Mouse (Mus musculus) right cerebral cortex, adult 18-20 months (tissue): ENCODE data around the gene Gm10320.

Source experiments
- DNase-seq: peaks from one replicate; pipeline ENCODE4 v3.0.0; 2022; ENCODE audit warnings: mixed read lengths

Gene Gm10320

GRCm38 (mm10) chr13:98456398-98456797 lies 35.4 kb downstream of the Gm10320 start:
- DNase-seq: no peak

GRCm38 (mm10) chr13:98455646-98456045 lies 36.2 kb downstream of the Gm10320 start:
- DNase-seq: no peak

GRCm38 (mm10) chr13:98454224-98454967 lies 37.4 kb downstream of the Gm10320 start:
- DNase-seq: no peak

- no peak for DNase-seq
Observed at GRCm38 (mm10) chr13:98453146-98453545, 38.7 kb downstream of the Gm10320 start.

- DNase-seq: no peak
Observed at GRCm38 (mm10) chr13:98448696-98449095, 43.1 kb downstream of the Gm10320 start.

GRCm38 (mm10) chr13:98447741-98448140 lies 44.1 kb downstream of the Gm10320 start:
- DNase-seq: peak; percentile 12

GRCm38 (mm10) chr13:98445391-98446125 lies 46.2 kb downstream of the Gm10320 start:
- no peak for DNase-seq

GRCm38 (mm10) chr13:98441001-98441400 lies 50.8 kb downstream of the Gm10320 start:
- no peak for DNase-seq

- DNase-seq: no peak
Observed at GRCm38 (mm10) chr13:98440293-98440952, 51.4 kb downstream of the Gm10320 start.
